Mouse (Mus musculus) thymus, adult 2 months (tissue): ENCODE data around the gene Pheta2. TPM values are rescaled to one million over a fixed set of nuclear protein-coding genes. Genes with fewer than 3 reads are reported as not detected.

Experiments used
- DNase-seq: peaks from one replicate; pipeline ENCODE4 v3.0.0; 2021
- H3K27ac ChIP-seq: fragments of 200-500 bp; 2 replicates; pipeline ENCODE4 v1.5.1; 2012; ENCODE audit warnings: low read length, control low read depth; ENCODE audit not compliant: control insufficient read depth, insufficient read depth
- H3K27me3 ChIP-seq: fragments of 200-500 bp; 2 replicates; pipeline ENCODE4 v1.6.1; 2012; ENCODE audit warnings: mild to moderate bottlenecking, low read length, moderate library complexity, mixed read lengths; ENCODE audit not compliant: control insufficient read depth, insufficient read depth
- H3K36me3 ChIP-seq: fragments of 200-500 bp; 2 replicates; pipeline ENCODE4 v1.6.1; 2012; ENCODE audit warnings: mild to moderate bottlenecking, low read length, moderate library complexity; ENCODE audit not compliant: control insufficient read depth, insufficient read depth
- H3K4me1 ChIP-seq: fragments of 200-500 bp; replicated peaks from 2 replicates; pipeline ENCODE4 v1.6.1; 2012; ENCODE audit warnings: low read length; ENCODE audit not compliant: control insufficient read depth, insufficient read depth
- H3K4me3 ChIP-seq: fragments of 200-500 bp; 2 replicates; pipeline ENCODE4 v1.5.1; 2012; ENCODE audit warnings: mild to moderate bottlenecking, low read length, control low read depth, moderate library complexity; ENCODE audit not compliant: control insufficient read depth, insufficient read depth
- CTCF ChIP-seq: fragments of 200-500 bp; IDR thresholded peaks from 2 replicates; pipeline ENCODE4 v1.5.1; 2012; ENCODE audit warnings: mild to moderate bottlenecking, control low read depth, low read length, moderate library complexity, borderline replicate concordance; ENCODE audit not compliant: control insufficient read depth, poor library complexity, insufficient read depth; ENCODE audit errors: extremely low read depth
- POLR2A ChIP-seq: fragments of 200-500 bp; IDR thresholded peaks from 2 replicates; pipeline ENCODE4 v1.6.1; 2012; ENCODE audit warnings: mild to moderate bottlenecking, low read length, control low read depth, moderate library complexity; ENCODE audit not compliant: control insufficient read depth, poor library complexity, insufficient read depth; ENCODE audit errors: extremely low read depth
- WGBS: fragments of 180-500 bp; shearing (Covaris S2); methylation state at CpG from one replicate; pipeline ENCODE4 v1.1.7; 2018; 5-methylcytosine and 5-hydroxymethylcytosine counted together
- polyA plus RNA-seq: library from polyadenylated mRNA; depleted of rRNA; stranded (reverse); fragments of >200 nt; gene quantifications from 2 replicates; pipeline ENCODE4 v1.2.3, GENCODE M21; 2012

Pheta2 gene
- polyA plus RNA-seq, 1 experiment = 1.7 TPM

DNA sequence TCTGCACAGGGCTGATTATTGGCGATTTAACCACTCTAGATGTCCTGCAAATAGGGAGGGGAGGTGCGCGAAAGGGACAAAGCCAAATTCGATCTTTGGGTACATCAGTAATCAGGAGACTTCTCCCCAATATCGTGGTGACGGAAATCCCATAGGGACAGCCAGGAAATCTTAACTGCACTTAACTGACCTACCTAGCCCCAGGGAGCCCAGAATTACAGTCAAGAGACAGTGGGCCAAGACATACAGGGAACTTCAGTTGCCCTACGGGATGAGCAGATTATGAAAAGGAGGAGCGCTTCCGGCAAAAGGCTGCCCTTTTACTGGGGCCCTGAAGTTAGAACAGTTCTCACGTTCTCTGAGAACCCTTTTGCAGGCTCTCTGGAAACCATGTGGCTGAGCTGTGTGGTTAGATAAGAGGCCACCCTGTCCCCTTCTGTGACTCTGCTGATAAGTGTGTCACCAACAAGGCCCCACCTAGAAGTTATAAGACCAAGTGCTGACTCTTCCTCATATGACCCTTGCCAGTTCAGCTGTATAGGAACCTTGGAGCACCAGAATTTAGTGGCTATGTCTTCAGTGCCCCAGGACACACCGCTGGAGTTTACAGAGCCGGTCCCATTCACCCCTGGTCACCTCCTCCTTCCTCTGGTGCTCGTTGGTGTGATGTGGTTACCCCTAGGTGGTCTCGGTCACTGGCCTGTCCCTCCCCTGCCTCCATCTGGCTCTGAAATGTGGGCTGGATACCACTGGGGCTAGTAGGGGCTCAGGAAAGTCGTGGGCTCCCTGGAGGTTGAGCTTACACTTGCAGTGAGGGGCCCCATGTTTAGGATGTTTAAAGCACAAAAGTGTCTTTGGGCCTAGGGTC, 3.2 kb downstream of the Pheta2 start:
- no peaks in the 10 kb centered on the region for H3K36me3 ChIP-seq

DNA sequence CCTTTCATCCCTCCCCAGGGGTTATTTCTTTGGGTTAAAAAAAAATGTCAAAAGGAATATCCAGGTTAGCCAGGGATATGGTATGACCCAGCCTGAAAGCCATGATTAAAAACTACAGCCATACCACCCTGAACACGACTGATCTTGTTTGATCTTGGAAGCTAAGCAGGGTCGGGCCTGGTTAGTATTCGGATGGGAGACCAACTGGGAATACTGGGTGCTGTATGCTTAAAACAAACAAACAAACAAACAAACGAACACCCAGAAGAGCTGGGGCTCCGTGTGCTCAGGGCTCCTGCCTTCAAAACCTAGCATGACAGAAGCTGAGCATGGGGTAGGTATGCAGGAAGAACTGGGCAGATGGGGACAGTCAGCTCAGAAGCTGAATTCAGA, 3.8 kb downstream of the Pheta2 start:
- 91% methylated on average over 5 of the region's 5 CpGs for WGBS
- no peak for DNase-seq
- no peaks in the 10 kb centered on the region for H3K36me3 ChIP-seq
- no peak overlapping the region for H3K27ac ChIP-seq
- peaks cover 33% of the 10 kb centered on the region for H3K4me1 ChIP-seq
- H3K27me3 ChIP-seq = no peaks in the 10 kb centered on the region
- no peak overlapping the region for H3K4me3 ChIP-seq
- TF ChIP-seq CTCF (no peak), POLR2A (no peak)

More for the DNA sequence above, 3.2 kb downstream of the Pheta2 start:
- H3K4me3 ChIP-seq = no peak overlapping the region
- no peak for TF ChIP-seq CTCF
- TF ChIP-seq POLR2A = no peak
- H3K27ac ChIP-seq = peak overlapping the region; percentile 16; the same call in 1 of the 2 replicates
- peaks cover 28% of the 10 kb centered on the region for H3K4me1 ChIP-seq
- no peak for DNase-seq
- no peaks in the 10 kb centered on the region for H3K27me3 ChIP-seq
- WGBS = 22% methylated on average over 15 of the region's 15 CpGs

DNA sequence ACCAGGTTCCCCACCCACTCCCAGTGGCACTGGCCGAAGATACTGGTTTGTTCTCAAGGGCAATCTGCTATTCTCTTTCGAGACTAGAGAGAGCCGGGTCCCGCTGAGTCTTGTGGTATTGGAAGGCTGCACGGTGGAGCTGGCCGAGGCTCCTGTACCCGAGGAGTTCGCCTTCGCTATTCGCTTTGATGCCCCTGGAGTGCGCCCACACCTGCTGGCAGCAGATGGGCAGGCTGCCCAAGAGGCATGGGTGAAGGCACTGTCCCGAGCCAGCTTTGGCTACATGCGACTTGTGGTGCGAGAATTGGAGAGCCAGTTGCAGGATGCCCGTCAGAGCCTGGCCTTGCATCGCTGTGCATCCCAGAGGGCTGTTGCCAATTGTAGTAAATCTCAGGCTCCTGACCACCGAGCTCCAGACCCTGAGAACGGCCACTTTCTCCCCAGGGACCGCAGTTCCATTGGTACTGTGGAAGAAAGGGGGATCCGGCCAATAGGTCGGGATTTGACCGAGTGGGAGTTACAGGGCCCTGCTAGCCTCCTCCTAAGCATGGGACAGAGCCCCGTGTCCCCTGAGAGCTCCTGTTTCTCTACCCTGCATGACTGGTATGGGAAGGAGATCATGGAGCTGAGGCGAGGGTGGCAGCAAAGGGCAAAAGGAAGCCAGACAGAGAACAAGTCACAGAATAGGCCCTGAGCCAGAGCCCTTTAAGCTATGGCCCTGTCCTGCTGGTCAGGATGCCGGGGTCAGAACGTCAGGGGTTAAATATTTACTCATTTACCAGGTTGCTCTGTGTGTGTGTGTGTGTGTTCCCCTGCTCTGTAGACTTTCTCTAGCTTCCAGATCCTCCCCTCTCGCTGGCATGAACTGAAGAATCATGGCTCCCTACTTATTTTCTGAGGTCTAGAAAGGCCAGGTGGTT, 4.9 kb downstream of the Pheta2 start:
- no peak for TF ChIP-seq POLR2A
- TF ChIP-seq CTCF = no peak
- Histone ChIP-seq H3K4me1 (peaks cover 30% of the 10 kb centered on the region), H3K4me3 (no peak overlapping the region), H3K27ac (no peak overlapping the region), H3K27me3 (no peaks in the 10 kb centered on the region), H3K36me3 (peaks cover 8% of the 10 kb centered on the region)
- no peak for DNase-seq
- WGBS = 86% methylated on average over 27 of the region's 27 CpGs

DNA sequence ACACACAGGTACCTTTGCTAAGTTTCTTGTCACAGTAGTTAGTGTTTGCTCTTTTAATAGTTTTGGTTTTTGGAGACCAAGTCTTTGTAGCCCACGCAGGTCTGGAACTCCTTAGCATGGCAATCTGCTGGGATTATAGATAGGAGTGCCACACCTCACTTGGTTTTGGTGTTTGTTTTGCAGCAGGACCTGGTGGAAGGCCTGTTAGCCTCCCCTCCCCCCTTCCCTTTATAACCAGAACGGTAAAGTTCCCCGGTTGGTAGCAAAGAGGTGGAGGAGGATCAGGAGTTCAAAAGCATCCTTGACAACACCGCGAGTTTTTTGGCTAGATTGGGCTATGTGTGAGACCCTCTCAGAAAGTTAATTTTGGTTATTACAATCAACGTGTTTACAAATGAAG, 6.2 kb downstream of the Pheta2 start:
- no peak overlapping the region for H3K27ac ChIP-seq
- H3K27me3 ChIP-seq = no peaks in the 10 kb centered on the region
- no peak overlapping the region for H3K4me3 ChIP-seq
- peaks cover 19% of the 10 kb centered on the region for H3K36me3 ChIP-seq
- TF ChIP-seq CTCF (no peak), POLR2A (no peak)
- WGBS = 94% methylated on average over 6 of the region's 6 CpGs
- peaks cover 28% of the 10 kb centered on the region for H3K4me1 ChIP-seq
- DNase-seq = no peak

DNA sequence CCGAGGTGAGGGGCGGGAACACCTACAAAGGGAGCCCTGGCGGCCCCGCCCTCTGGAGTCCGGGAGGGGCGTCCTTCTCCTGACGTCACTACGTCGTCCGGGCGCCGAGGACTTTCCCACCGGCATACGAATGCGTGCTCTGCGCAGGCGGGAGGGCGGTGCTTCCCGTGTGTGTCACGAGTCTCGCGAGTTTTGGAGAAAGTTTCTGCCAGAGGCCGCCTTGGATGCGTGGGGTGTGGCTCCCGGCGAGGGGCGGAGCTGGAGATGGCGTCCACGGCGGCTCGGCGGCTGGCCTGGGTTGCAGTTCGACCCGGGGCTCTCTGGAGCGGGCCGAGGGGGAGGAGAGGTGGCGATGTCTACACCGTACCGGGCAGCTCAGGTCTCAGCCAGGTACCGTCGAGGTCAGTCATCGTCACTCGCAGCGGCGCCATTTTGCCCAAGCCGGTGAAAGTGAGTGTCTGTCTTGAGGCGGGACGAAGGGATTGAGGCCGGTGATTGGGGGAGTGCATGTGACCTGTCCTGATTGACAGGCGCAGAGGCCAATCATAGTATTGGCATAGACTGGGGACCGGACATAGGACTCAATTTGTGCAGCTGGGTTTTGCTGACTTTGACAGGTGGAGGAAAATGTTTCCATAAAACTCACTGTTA, 7.2 kb downstream of the Pheta2 start:
- TF ChIP-seq CTCF (no peak), POLR2A (peak; percentile 76)
- under 1% methylated on average over 51 of the region's 51 CpGs for WGBS
- DNase-seq = peak; percentile 97
- Histone ChIP-seq H3K4me1 (peaks cover 25% of the 10 kb centered on the region), H3K36me3 (peaks cover 19% of the 10 kb centered on the region), H3K27me3 (no peaks in the 10 kb centered on the region), H3K4me3 (peak overlapping the region; percentile 90), H3K27ac (peak overlapping the region; percentile 61)

DNA sequence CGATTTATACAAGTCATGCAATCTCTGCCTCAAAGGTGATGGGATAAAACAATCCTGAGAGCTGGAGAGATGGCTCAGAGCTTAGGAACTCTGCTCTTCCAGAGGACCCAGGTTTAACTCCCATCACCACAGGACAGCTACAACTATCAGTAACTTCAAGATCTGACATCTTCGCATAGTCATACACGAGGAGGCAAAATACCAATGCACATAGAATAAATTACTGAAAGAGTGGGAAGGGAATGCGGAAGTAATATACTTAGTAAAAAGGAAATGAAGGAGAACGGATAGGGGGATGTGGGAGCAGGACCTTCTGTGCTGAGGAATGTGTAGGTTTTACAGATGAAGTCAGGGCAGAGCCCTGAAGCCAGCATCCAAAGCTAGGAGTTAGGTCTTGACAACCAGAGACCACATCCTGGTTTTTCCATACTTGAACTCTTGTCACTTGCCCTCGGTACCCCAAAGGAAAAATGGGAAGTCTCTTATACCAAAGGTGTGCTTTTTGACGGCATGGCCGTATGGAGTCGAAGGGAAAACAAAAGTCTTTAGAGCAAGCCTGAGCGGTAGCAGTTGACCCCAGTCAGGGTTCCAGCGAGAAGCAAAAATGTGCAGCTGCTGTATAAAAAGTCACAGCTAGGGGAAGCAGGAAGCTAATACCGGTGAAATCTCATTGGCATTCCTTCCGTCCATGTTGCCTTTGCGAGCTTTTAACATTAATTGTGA, 8.0 kb downstream of the Pheta2 start:
- Histone ChIP-seq H3K4me1 (peaks cover 19% of the 10 kb centered on the region), H3K27me3 (no peaks in the 10 kb centered on the region), H3K27ac (peak overlapping the region; percentile 61), H3K4me3 (peak overlapping the region; percentile 90; the same call in 1 of the 2 replicates), H3K36me3 (peaks cover 19% of the 10 kb centered on the region)
- TF ChIP-seq POLR2A (no peak), CTCF (no peak)
- peak; percentile 11 for DNase-seq
- 13% methylated on average over 14 of the region's 14 CpGs for WGBS
